Mouse (Mus musculus): ENCODE results near the gene Fto. TPM values are rescaled to one million over a fixed set of nuclear protein-coding genes. Genes with fewer than 3 reads are reported as not detected.

Gene Fto
- polyA plus RNA-seq, 1 experiment from 2014 or later = 63.7 TPM

- no peak for TF ChIP-seq CTCF (IDR thresholded peaks at IDR 0.05)
- DNase-seq (ENCODE audit: low read depth, low spot score) (no peak), ATAC-seq (no peak)
- in situ Hi-C loops (cut with MboI; ENCODE audit: low pct_unique_long_range_greater_than_20kb) = no loop called here
- CTCF ChIA-PET = interaction anchor here (1.2 kb wide), 1 partner anchor 16 kb away, joined by 6 read pairs; no protein-coding TSS in a partner anchor
- POLR2A ChIA-PET = no interaction called here
- no peaks in the 10 kb centered on the region for H3K27me3 ChIP-seq
Measured at GRCm38 (mm10) chr8:91551775-91552538, 238.6 kb downstream of the Fto start.

GRCm38 (mm10) chr8:91552635-91553034 lies 239.3 kb downstream of the Fto start:
- DNase-seq (ENCODE audit: low read depth, low spot score) = no peak
- POLR2A ChIA-PET = no interaction called here
- no peaks in the 10 kb centered on the region for H3K27me3 ChIP-seq
- CTCF ChIA-PET = no interaction called here
- in situ Hi-C loops (cut with MboI; ENCODE audit: low pct_unique_long_range_greater_than_20kb) = no loop called here
- no peak for TF ChIP-seq CTCF (IDR thresholded peaks at IDR 0.05)
- ATAC-seq = no peak

DNA sequence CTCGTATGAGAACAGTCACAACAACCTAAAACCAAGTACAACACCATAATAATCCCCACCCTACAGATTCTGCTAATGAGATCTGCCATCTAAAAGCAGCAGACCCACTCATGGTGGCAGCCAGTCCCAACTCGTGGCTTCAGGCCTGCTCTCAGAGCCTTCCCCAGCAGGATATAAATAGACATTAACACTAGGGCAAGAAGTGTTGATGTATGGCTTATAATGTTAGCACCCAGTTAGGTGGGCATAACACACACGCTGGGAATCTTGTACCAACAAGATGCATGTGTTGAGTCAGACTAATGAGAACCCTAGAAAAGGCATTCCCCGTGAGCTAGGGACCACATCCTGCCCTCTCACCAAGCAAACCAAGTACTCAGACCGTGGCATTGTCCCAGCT lies 240.1 kb downstream of the Fto start:
- ChIA-PET CTCF (no interaction called here), POLR2A (no interaction called here)
- ATAC-seq (no peak), DNase-seq (ENCODE audit: low read depth, low spot score) (no peak)
- no peak for TF ChIP-seq CTCF (IDR thresholded peaks at IDR 0.05)
- H3K27me3 ChIP-seq = no peaks in the 10 kb centered on the region
- in situ Hi-C loops (cut with MboI; ENCODE audit: low pct_unique_long_range_greater_than_20kb) = no loop called here

DNA sequence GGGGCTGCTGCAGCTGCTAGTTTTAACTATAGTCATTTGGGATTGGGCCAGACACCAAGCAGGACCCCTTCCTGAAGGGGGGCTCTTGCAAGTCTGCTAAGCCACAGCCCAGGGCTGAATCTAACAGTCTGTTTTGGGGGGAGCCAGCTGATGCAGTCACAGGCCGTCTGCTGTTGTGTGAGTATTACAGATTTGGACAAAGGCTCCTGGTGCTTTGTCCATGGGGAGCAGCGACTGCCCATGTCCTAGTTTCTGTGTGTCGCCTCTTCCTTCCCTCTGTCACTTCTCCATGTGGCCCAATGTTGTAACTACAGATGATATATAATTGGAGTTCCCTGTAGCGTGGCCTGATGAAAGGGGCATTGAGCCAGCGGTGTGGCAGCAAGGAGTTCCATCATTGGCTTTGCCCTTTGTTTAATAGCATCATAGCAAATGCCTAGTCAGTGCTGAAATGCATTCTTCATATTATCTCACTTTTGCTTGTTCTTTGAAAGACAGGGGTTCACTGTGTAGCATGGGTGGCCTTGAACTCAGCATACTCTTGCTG lies 243.8 kb downstream of the Fto start:
- no peak for TF ChIP-seq CTCF (IDR thresholded peaks at IDR 0.05)
- ChIA-PET POLR2A (no interaction called here), CTCF (no interaction called here)
- ATAC-seq (no peak), DNase-seq (ENCODE audit: low read depth, low spot score) (no peak)
- in situ Hi-C loops (cut with MboI; ENCODE audit: low pct_unique_long_range_greater_than_20kb) = no loop called here
- H3K27me3 ChIP-seq = no peaks in the 10 kb centered on the region

GRCm38 (mm10) chr8:91558408-91558807 lies 245.1 kb downstream of the Fto start:
- CTCF ChIA-PET = no interaction called here
- in situ Hi-C loops (cut with MboI; ENCODE audit: low pct_unique_long_range_greater_than_20kb) = no loop called here
- H3K27me3 ChIP-seq = no peaks in the 10 kb centered on the region
- ATAC-seq (no peak), DNase-seq (ENCODE audit: low read depth, low spot score) (no peak)
- no peak for TF ChIP-seq CTCF (IDR thresholded peaks at IDR 0.05)
- POLR2A ChIA-PET = no interaction called here

DNA sequence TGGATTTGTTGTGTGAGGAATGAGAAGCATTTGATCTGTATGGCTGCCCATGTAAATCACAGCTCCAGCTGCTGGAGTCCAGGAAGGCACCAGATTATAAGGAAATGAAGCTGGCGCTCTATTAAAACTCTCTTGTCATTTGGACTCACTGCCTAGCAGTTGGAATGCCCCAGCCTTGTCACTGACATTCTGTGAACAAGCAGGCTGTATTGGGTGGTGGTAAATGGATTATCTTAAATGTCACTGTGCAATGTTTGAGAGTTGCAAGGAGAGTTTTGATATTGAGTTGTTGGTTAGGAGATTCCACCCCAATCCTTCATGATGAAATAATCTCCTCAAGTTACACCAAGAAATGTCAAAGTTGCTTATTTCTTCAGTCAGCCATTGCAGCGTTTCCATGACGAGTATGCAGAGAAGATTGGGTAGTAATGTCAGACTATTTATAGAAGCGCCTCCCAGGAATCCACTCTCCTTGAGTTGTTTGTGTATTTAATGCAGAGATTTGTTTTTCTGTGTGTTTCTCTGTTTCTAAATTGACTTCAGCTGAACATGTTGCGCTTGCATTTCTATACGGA lies 246.8 kb downstream of the Fto start:
- in situ Hi-C loops (cut with MboI; ENCODE audit: low pct_unique_long_range_greater_than_20kb) = no loop called here
- POLR2A ChIA-PET = no interaction called here
- TF ChIP-seq CTCF (IDR thresholded peaks at IDR 0.05) = no peak
- CTCF ChIA-PET = interaction anchor here (1.5 kb wide), 1 partner anchor 11 kb away, joined by 3 read pairs; no protein-coding TSS in a partner anchor
- ATAC-seq = no peak
- no peaks in the 10 kb centered on the region for H3K27me3 ChIP-seq
- DNase-seq (ENCODE audit: low read depth, low spot score) = no peak

GRCm38 (mm10) chr8:91561241-91561640 lies 247.9 kb downstream of the Fto start:
- POLR2A ChIA-PET = no interaction called here

DNA sequence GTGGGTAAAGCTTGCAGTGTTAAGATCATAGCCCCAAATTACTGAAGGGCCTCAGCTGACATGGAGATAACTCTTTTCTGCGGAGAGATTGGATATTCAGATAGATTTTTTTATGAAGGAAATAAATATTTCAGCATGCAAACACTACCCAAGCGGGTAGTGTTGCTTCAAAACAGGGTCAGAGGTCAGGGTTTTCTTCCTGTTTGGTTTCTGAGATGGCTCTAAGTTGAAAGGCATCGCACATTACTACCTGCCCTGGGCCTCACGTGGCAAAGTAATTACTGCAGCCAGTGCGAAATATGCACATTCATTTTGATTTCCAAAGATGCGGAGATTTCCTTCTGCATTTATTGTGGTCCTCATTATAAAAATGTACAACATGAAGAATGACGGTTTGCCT lies 249.3 kb downstream of the Fto start:
- no peak for TF ChIP-seq CTCF (IDR thresholded peaks at IDR 0.05)
- H3K27me3 ChIP-seq = no peaks in the 10 kb centered on the region
- ChIA-PET CTCF (no interaction called here), POLR2A (interaction anchor here (0.5 kb wide), 1 partner anchor 32 kb away, joined by 4 read pairs; no protein-coding TSS in a partner anchor)
- no peak for ATAC-seq
- no peak for DNase-seq (ENCODE audit: low read depth, low spot score)
- in situ Hi-C loops (cut with MboI; ENCODE audit: low pct_unique_long_range_greater_than_20kb) = no loop called here

More at GRCm38 (mm10) chr8:91561241-91561640, 247.9 kb downstream of the Fto start:
- CTCF ChIA-PET = interaction anchor here (0.8 to 1.5 kb wide), 2 partner anchors 10 to 12 kb away, joined by 3 read pairs; no protein-coding TSS in a partner anchor
- no peak for TF ChIP-seq CTCF (IDR thresholded peaks at IDR 0.05)
- no peaks in the 10 kb centered on the region for H3K27me3 ChIP-seq
- DNase-seq (ENCODE audit: low read depth, low spot score) (no peak), ATAC-seq (no peak)
- in situ Hi-C loops (cut with MboI; ENCODE audit: low pct_unique_long_range_greater_than_20kb) = no loop called here

- TF ChIP-seq CTCF (IDR thresholded peaks at IDR 0.05) = no peak
- no peak for ATAC-seq
- ChIA-PET CTCF (no interaction called here), POLR2A (no interaction called here)
- no peaks in the 10 kb centered on the region for H3K27me3 ChIP-seq
- in situ Hi-C loops (cut with MboI; ENCODE audit: low pct_unique_long_range_greater_than_20kb) = no loop called here
- DNase-seq (ENCODE audit: low read depth, low spot score) = no peak
Measured at GRCm38 (mm10) chr8:91563326-91563725, 250.0 kb downstream of the Fto start.

GRCm38 (mm10) chr8:91565869-91566502 lies 252.7 kb downstream of the Fto start:
- CTCF ChIA-PET = interaction anchor here (0.9 to 1.3 kb wide), 3 partner anchors 11 to 15 kb away, joined by 3 to 4 read pairs (median 3); no protein-coding TSS in a partner anchor
- TF ChIP-seq CTCF (IDR thresholded peaks at IDR 0.05) = no peak

DNA sequence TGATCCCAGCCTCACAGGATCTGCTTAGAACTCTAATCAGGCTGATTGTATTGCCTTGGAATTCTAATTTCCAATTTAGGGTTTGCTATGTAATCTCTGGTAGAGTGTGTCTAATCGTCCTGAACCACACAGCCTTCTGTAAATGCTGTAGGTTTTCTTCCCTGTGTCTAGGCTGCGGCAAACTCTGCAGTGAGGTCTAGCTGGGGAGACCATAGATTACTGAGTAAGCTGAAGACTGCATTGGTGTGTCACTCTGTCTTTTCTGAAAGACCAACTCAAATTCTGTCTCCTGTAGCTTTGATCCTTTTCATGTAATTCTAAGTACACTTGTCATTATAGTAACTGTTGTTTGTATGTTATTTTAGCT lies 253.2 kb downstream of the Fto start:
- in situ Hi-C loops (cut with MboI; ENCODE audit: low pct_unique_long_range_greater_than_20kb) = no loop called here
- DNase-seq (ENCODE audit: low read depth, low spot score) (no peak), ATAC-seq (no peak)
- no peaks in the 10 kb centered on the region for H3K27me3 ChIP-seq
- TF ChIP-seq CTCF (IDR thresholded peaks at IDR 0.05) = no peak
- ChIA-PET POLR2A (no interaction called here), CTCF (interaction anchor here (0.9 to 1.3 kb wide), 3 partner anchors 11 to 16 kb away, joined by 3 to 4 read pairs (median 3); no protein-coding TSS in a partner anchor)

More at GRCm38 (mm10) chr8:91565869-91566502, 252.7 kb downstream of the Fto start:
- in situ Hi-C loops (cut with MboI; ENCODE audit: low pct_unique_long_range_greater_than_20kb) = no loop called here
- no peaks in the 10 kb centered on the region for H3K27me3 ChIP-seq
- no peak for DNase-seq (ENCODE audit: low read depth, low spot score)
- POLR2A ChIA-PET = no interaction called here
- no peak for ATAC-seq

Measured in Patski (cell line).